Mouse (Mus musculus) brown adipose tissue, adult 24 weeks (tissue): ENCODE data around the gene Fbll1. TPM values are rescaled to one million over a fixed set of nuclear protein-coding genes. Genes with fewer than 3 reads are reported as not detected.
"Not testable (repeated sequence)": the region's sequence is repeated elsewhere in the genome, so short reads cannot be mapped to it uniquely, and the experiment has no call there.

Experiments used
- H3K27ac ChIP-seq: fragments of 200-500 bp; replicated peaks from 2 replicates; pipeline ENCODE4 v1.5.1; 2012; ENCODE audit warnings: low read depth, mild to moderate bottlenecking, low read length
- H3K4me1 ChIP-seq: fragments of 200-500 bp; 2 replicates; pipeline ENCODE4 v1.6.1; 2012; ENCODE audit warnings: low read length, mixed read lengths; ENCODE audit not compliant: control insufficient read depth, insufficient read depth, insufficient read length
- H3K4me3 ChIP-seq: fragments of 200-500 bp; 2 replicates; pipeline ENCODE4 v1.5.1; 2012; ENCODE audit warnings: low read depth, mild to moderate bottlenecking, low read length, moderate library complexity; ENCODE audit not compliant: insufficient read depth
- polyA plus RNA-seq: library from polyadenylated mRNA; stranded (reverse); fragments of >200 nt; gene quantifications from 2 replicates; pipeline ENCODE4 v1.2.4, GENCODE M21; 2012; ENCODE audit not compliant: missing spikeins, insufficient read depth, insufficient read length

Fbll1 gene
- polyA plus RNA-seq, 1 experiment, result not detected

DNA sequence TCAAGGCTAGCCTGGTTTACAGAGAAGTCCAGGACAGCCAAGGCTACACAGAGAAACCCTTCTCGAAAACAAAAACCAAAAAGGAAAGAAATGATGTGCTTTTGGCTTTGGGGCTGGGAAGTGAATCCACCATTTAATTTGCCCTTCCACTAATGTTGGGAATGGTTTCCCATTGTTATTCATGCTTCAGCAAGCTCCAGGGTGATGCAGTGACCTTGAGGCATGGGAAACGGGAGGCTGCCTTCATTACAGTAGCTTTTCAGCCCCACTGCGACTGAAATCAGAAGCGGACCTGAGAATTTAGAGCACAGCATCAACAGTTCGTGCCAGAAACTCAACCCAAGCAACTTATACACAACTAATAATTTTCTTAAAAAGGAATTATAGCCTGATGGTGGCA is 2.6 kb upstream of the Fbll1 start:
- H3K4me1 ChIP-seq, result no peaks in the 10 kb centered on the region
- H3K27ac ChIP-seq, result no peak overlapping the region
- no peak overlapping the region for H3K4me3 ChIP-seq

DNA sequence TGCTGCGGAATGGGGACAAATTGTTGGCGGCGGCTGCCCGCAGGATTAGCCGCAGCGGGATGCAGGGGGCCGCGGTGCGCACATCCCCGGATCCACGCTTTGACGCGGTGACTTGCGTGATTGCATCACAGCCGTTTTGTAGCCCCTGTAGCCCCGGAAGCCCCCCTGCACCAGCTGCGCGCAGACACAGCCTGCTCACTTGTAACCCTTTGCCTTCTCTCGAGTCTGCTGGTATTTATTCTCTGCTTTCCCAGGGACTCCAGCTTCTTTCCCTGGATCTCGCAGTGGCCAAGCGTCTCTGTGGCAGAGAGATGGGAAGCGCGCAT is 226 bp downstream of the Fbll1 start:
- no peak overlapping the region for H3K4me3 ChIP-seq
- no peak overlapping the region for H3K27ac ChIP-seq
- H3K4me1 ChIP-seq, result no peaks in the 10 kb centered on the region

DNA sequence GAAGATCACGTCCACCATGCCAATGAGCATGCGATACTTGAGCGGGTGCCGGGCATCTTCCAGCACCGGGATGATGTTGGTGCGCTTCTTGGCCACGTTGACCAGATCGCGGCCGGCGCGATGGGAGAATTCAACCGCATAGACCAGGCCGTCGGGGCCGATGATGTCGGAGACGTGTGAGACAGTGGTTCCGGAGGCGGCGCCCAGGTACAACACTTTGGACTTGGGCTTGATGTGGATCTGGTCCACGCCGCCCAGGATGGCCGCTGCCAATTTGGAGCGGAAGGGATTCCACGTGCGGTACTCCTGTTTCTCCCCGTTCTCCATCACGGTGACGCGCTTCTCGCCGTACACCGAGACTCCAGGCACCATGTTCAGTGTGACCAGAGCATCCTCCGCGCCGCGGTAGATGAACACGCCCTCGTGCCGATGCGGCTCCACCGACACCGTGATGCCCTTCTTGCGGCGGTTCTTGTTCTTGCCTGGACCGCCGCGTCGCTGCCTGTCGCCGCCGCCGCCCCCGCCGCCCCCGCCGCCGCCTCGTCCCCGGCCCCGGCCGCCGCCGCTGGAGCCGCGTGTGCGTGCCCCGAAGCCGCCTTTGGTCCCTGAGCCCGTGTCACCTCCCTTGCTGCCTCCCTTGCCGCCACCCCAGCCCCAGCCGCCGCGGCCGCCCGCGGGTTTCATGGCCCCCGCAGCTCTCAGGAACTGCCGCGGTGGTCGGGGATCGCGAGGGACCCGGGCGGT is 761 bp downstream of the Fbll1 start:
- Histone ChIP-seq H3K4me1 (no peaks in the 10 kb centered on the region), H3K4me3 (no peak overlapping the region), H3K27ac (no peak overlapping the region)

DNA sequence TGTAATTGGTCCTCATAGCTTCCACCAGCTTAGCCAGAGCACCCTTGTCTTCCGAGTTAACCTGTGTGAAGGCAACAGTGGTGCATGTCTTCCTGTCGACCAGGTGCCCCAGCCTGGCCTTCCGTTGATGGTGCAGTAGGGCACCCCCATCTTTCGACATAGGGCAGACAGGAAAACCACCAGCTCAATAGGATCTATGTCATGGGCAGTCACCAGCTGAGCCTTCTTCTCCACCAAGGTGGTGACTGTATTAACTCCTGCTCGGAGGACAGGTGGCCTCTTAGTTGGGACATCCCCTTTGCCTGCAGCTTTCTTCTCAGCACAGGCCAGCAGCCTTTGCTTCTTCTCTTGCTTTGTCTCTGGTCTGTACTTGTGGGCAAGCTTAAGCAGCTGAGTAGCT is 5.9 kb downstream of the Fbll1 start:
- not testable (repeated sequence) for H3K4me1 ChIP-seq, H3K27ac ChIP-seq, H3K4me3 ChIP-seq

DNA sequence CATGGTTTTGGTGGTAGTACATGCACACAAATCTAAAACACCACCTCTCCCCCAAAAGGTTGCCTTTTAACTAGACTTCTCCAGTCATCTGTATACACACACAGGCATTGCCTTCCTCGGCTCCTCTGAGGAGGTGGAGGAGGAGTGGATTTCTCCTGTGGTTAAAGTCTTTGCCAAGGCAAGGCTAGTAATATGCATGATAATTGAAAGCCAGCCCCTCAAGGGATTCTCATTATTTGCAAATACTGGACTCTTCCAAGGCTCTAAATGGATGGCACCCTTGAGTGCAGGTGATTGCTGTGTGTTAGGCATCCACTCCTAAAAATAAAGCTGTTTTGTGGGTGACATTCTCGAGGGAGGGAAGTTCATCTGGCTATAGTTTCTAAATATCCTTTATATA is 10.2 kb downstream of the Fbll1 start:
- no peaks in the 10 kb centered on the region for H3K4me1 ChIP-seq

DNA sequence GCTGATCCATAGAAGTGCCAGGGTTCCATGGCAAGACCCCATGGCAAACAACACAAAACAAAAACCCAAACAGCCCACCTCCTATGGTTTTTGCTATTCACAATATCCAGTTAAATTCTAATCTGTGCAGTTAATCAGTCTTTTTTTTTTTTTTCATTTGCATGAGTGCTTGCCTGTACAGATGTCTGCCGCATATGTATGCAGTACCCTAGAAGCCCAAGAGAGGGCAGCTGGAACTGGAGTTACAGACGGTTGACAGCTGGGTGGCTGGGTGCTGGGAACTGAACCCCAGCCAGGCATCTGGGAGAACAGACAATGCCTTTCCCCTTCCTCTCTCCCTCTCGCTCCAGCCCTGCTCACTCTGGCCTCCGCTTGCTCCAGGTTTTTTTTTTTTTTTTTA is 14.1 kb downstream of the Fbll1 start:
- Histone ChIP-seq H3K27ac (no peak overlapping the region), H3K4me1 (no peaks in the 10 kb centered on the region), H3K4me3 (no peak overlapping the region)

More for the DNA sequence above, 10.2 kb downstream of the Fbll1 start:
- Histone ChIP-seq H3K4me3 (no peak overlapping the region), H3K27ac (no peak overlapping the region)

DNA sequence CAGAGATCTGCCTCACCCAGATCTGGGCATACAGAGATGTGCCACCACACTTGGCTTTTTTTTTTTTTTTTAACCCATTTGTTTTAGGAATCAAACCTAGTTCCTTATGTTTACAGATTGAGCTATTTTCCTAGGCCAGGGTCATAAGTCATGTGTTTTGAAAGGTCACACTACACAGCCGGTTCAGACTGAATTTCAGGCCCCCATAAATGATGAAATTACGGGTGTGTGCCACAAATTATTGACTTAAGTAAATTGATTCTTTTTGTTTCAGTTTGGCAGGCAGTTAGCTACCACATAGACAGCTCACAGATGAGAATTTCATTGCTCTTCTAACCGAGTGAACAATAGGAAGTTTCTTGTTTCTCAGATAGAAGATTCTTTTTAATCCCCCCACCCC is 14.7 kb downstream of the Fbll1 start:
- H3K4me1 ChIP-seq, result no peaks in the 10 kb centered on the region
- H3K27ac ChIP-seq, result no peak overlapping the region
- H3K4me3 ChIP-seq, result no peak overlapping the region

DNA sequence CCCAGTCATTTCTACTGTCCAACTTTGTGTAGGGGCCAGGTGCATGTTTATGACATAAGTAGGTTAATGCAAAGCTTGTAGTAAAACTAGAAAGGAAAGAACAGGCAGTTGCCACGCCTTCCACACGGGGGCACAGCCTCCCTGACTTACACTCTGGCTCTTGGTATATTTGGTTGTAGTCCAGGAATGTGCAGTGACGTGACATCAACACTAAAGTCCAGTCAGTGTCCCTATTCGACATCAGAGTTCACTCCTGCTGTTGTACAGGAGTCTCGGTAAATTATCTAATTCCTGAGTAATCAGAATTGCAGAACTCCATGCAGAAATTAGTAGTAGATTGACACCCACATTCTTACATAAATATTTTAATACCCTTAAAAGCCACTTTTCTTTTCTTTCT is 15.6 kb downstream of the Fbll1 start:
- Histone ChIP-seq H3K4me1 (no peaks in the 10 kb centered on the region), H3K27ac (no peak overlapping the region), H3K4me3 (no peak overlapping the region)

DNA sequence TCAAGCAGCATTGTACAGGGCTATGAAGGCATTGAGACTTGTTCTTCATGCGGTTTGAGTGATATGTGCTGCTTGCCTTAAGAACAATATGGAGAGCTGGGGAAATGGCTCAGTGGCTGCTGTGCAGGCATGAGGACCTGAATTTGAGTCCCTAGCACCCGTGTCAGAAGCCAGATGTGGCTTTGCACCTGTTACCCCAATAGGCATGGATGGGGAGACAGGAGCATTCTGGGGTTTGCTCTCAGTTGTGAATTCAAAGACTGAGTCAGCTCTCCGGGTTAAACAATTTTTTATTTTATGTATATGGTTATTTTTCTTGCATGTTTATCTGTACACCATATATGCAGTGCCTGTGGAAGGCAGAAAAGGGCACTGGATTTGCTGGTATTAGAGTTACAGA is 16.2 kb downstream of the Fbll1 start:
- H3K27ac ChIP-seq, result no peak overlapping the region
- H3K4me1 ChIP-seq, result no peaks in the 10 kb centered on the region
- H3K4me3 ChIP-seq, result no peak overlapping the region

DNA sequence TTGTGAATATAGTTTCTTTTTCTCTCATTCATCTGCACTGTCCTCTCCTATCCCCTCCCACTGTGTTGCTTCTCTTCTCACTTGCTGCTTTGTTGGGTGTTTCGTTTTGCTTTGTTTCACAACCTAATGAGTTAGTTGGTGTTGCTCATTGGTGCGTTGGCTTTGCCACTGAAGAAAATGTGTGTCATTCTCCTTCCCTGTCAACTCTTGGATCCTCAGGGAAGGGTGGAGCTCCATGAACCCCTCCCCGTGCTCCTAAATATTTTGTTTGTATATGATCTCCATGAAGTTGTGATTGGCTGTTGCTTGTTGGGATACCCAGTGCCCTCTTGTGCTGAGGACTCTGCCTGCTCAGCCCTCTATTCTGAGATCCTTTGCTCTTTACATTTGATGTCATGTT is 18.3 kb downstream of the Fbll1 start:
- H3K4me3 ChIP-seq, result no peak overlapping the region
- no peak overlapping the region for H3K27ac ChIP-seq
- H3K4me1 ChIP-seq, result no peaks in the 10 kb centered on the region; the same call in 1 of the 2 replicates

DNA sequence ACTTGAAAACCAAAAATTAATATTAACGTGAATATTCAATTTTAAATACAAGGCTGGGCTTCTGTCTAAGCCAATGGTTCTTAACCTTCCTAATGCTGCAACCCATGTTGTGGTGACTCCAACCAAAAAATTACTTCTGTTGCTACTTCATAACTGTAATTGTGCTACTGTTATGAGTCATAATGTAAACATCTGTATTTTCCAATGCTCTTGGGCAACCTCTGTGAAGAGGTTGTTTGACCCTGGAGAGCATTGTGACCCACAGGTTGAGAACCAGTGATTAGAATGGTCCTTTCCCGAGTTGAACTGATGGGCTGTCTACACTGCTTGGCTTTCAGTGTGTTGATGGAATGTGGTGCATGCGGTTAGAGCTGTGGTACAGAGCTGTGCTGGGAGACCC is 22.2 kb downstream of the Fbll1 start:
- no peak overlapping the region for H3K4me3 ChIP-seq
- H3K27ac ChIP-seq, result no peak overlapping the region
- H3K4me1 ChIP-seq, result no peaks in the 10 kb centered on the region; the same call in 1 of the 2 replicates

DNA sequence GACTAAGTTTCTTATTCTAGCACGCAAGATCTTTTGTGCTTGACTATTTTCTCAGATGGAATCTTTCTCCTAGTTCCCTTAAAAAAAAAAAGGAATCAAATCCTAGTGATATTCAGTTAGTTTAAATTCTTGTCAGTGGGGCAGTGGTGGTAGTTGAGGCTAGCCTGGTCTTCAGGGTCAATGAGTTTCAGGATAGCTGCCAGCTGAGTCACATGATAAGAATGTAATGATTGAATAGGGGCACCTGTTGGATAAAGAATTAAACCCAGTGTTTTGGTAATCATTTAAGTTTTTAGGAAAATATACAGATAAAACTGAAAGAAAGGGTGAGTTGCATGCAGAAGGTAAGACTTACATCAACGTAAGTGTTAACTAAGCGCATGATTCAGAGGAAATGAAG is 23.1 kb downstream of the Fbll1 start:
- H3K4me3 ChIP-seq, result no peak overlapping the region
- H3K27ac ChIP-seq, result no peak overlapping the region
- peaks cover 4% of the 10 kb centered on the region; the same call in 1 of the 2 replicates for H3K4me1 ChIP-seq

DNA sequence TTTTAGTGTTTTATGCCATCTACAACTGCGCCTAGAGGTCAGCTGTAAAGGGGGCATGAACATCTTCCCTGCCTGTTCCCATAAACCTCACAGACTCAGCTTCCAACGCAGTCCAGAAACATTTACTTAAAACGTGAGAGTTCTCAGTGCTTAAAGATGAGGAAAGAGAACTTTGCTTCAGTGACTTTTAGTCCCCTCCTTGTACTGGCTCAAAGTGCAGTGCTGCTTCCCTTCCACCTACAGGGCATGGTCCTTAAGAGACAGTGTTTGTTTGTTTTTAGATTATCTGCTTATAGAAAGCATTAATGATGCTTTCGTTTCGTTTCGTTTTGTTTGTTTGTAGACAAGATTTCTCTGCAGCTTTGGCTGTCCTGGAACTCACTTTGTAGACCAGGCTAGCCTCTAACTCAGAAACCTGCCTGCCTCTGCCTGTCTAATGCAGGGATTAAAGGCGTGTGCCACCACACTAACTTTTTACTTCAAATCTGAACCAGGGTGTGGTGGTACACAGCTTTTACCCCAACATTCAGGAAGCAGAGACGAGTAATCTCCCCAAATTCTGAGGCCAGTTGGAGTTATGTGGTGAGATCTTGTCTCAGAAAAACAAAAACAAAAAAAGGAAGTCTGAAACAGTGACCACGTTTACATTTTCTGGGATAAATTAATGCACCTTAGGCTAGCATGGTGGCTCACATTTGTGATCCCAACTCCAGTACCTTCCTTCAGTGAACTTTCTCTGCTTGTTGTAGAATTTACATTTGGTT is 27.8 kb downstream of the Fbll1 start:
- H3K4me1 ChIP-seq, result peaks cover 4% of the 10 kb centered on the region; the same call in 1 of the 2 replicates
- peak overlapping the region; percentile 83 for H3K4me3 ChIP-seq
- H3K27ac ChIP-seq, result peak overlapping the region; percentile 68

DNA sequence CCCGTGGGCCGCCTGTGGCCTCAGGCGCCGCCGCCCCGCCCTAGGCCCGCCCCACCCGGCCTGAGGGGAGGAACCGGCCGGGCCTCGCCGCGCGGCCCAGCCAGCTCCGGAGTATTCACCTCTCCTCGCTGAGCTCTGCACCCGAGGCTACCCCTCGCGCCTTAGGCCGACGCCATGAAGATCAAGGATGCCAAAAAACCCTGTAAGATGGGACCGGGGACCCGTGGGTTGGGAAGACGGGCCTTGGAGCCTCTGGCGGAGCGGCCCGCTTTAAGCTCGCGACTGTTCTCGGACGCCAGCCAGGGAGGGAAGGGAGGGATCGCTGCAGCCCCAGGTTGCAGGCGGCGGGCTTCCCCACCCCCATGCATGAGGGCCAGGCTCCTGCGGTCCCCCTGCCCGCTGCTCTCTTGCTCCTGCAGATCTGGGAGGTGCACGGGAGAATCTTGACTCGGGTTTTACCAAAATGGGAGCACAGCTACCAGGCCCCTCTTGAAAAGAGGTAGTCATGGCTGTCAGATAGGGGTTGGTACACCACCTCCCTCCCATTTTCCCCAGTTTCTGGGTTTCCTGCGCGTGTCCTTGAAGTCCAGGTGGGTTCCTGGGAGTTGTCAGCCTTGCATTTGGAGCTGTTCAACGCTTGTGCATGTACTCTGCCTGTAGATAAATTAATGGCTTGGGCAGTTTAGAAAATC is 28.8 kb downstream of the Fbll1 start:
- Histone ChIP-seq H3K4me3 (peak overlapping the region; percentile 83), H3K27ac (peak overlapping the region; percentile 80), H3K4me1 (0 out of 2 replicates have a peak, but pooled peaks cover 4% of the 10 kb centered on the region)

DNA sequence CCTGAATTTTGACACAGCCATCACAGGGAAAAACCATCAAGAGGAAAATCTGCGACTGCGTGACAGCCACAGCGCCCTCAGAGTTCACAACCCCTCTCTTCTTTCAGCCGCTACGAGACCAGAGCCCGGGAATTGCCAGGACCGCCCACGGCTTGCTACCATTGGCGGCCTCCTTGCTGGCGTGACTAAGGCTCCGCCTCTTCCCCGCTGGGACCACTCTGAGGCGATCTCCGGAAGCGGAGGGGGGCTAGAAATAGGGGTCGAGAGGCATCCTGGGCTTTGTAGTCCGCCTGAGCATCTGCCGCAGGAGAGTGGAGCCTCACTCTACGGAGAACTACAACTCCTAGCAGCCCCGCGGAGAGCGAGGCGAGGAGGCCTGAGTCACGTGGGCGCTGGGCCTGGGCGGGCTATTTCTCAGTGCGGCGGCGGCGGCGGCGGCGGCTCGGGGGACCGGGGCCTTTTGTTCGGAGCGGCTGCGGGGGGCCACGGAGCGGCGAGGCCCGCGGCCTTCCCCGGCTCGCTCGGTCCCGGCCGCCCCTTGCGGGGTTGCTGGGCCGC is 29.4 kb downstream of the Fbll1 start, which contains the start of gene Pank3:
Pank3 (plus strand) TSS at position 297 of the 558 bp plus-strand sequence.
- Histone ChIP-seq H3K4me3 (peak within 1 kb of the TSS; percentile 83), H3K27ac (peak within 1 kb of the TSS; percentile 80), H3K4me1 (0 out of 2 replicates have a peak, but pooled peaks cover 4% of the 10 kb centered on the region)
